Mouse (Mus musculus): ENCODE measurements at regions not wholly inside any gene's neighbourhood (a gene's known extent, or its start where the extent isn't known, plus 50 kb on each side); places are given as distances from the start of the nearest gene placed in this dataset.

GRCm38 (mm10) chr15:52836896-52837295 is 1047.8 kb upstream of the Gm7489 start:
- 65% methylated on average over 2 of the region's 2 CpGs for WGBS
- no peaks in the 10 kb centered on the region for H3K4me1 ChIP-seq (replicated peaks; ENCODE audit: control insufficient read depth, insufficient read depth, low read length)
- H3K27me3 ChIP-seq (replicated peaks; ENCODE audit: control insufficient read depth, insufficient read depth, low read length): no peaks in the 10 kb centered on the region
- H3K4me3 ChIP-seq (ENCODE audit: low read depth, low read length): no peak overlapping the region
- no peak overlapping the region for H3K4me2 ChIP-seq (replicated peaks; ENCODE audit: low read depth)
- H3K9ac ChIP-seq (ENCODE audit: low read depth, low read length): no peak overlapping the region
- H3K36me3 ChIP-seq (ENCODE audit: control insufficient read depth, insufficient read depth): no peaks in the 10 kb centered on the region
- H3K9me3 ChIP-seq (ENCODE audit: control insufficient read depth): no peaks in the 10 kb centered on the region
- no peak for ATAC-seq
- no peak overlapping the region for H3K27ac ChIP-seq (ENCODE audit: low read depth, low read length)
- no peak for TF ChIP-seq CTCF (IDR thresholded peaks at IDR 0.05; ENCODE audit: low read depth)

DNA sequence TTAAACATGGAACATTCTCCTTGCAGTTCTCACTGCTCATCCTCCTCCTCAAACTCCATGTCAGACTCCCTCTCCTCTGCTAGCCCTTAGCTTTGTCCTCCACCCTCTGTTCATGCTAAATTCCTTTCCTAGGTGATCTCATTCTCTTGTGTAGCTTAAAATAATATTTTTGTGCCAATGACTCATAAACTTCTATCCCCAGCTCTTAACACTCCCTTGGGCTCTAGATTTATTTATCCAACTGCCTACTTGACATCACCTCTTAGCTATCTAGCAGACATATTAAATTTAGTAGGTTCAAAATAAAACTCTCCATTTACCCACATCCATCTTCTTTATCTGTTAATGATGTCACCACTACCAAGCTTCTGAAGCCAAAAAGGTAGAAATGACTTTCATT is 1036.6 kb upstream of the Gm7489 start:
- H3K4me2 ChIP-seq (replicated peaks; ENCODE audit: low read depth): no peak overlapping the region
- no peak overlapping the region for H3K4me3 ChIP-seq (ENCODE audit: low read depth, low read length)
- no peak overlapping the region for H3K27ac ChIP-seq (ENCODE audit: low read depth, low read length)
- no peak for ATAC-seq
- no peaks in the 10 kb centered on the region for H3K36me3 ChIP-seq (ENCODE audit: control insufficient read depth, insufficient read depth)
- H3K9ac ChIP-seq (ENCODE audit: low read depth, low read length): no peak overlapping the region
- no peaks in the 10 kb centered on the region for H3K4me1 ChIP-seq (replicated peaks; ENCODE audit: control insufficient read depth, insufficient read depth, low read length)
- no peaks in the 10 kb centered on the region for H3K27me3 ChIP-seq (replicated peaks; ENCODE audit: control insufficient read depth, insufficient read depth, low read length)
- no peaks in the 10 kb centered on the region for H3K9me3 ChIP-seq (ENCODE audit: control insufficient read depth)
- TF ChIP-seq CTCF (IDR thresholded peaks at IDR 0.05; ENCODE audit: low read depth): no peak

DNA sequence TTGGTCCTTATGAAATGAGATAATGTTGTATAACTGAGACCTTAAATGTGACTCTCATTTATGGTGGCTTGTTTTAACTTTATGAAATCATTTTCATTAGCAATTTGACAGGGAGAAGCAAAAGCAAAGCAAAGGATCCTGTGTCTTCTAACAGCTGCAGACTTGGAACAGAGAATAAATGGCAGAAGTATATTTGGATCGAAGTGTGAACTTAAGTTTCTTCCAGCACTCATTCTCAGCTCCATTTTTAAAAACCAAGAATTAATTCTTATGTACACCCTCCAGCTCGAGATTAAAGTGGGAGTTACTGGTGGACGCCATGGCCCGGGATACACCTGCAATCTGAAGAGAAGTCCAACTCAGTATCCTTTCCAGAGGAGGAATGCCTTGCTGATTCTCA is 1026.0 kb upstream of the Gm7489 start:
- Histone ChIP-seq H3K9ac (ENCODE audit: low read depth, low read length) (no peak overlapping the region), H3K9me3 (ENCODE audit: control insufficient read depth) (no peaks in the 10 kb centered on the region), H3K4me3 (ENCODE audit: low read depth, low read length) (no peak overlapping the region), H3K4me2 (replicated peaks; ENCODE audit: low read depth) (no peak overlapping the region), H3K36me3 (ENCODE audit: control insufficient read depth, insufficient read depth) (no peaks in the 10 kb centered on the region), H3K27me3 (replicated peaks; ENCODE audit: control insufficient read depth, insufficient read depth, low read length) (no peaks in the 10 kb centered on the region), H3K27ac (ENCODE audit: low read depth, low read length) (no peak overlapping the region), H3K4me1 (replicated peaks; ENCODE audit: control insufficient read depth, insufficient read depth, low read length) (no peaks in the 10 kb centered on the region)
- ATAC-seq: no peak
- WGBS: 76% methylated on average over 4 of the region's 4 CpGs
- no peak for TF ChIP-seq CTCF (IDR thresholded peaks at IDR 0.05; ENCODE audit: low read depth)

DNA sequence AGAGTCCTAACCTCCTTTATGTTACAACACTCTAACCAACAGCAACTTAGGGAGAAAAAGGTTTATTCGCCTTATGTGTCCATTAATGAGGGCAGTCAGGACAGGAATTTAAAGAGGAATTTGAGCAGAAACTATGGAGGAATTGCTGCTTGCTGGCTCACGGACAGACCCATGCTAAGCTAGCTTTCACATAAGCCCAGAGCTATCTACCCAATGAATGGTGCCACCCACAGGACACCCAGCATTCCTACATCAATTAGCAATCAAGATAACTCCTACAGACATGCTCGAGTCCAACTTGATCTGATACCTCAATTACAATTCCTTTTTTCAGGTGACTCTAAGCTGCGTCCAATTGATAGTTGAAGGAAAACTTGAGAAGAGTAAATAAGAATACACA is 1021.2 kb upstream of the Gm7489 start:
- Histone ChIP-seq H3K27me3 (replicated peaks; ENCODE audit: control insufficient read depth, insufficient read depth, low read length) (no peaks in the 10 kb centered on the region), H3K4me3 (ENCODE audit: low read depth, low read length) (no peak overlapping the region), H3K9me3 (ENCODE audit: control insufficient read depth) (no peaks in the 10 kb centered on the region), H3K36me3 (ENCODE audit: control insufficient read depth, insufficient read depth) (no peaks in the 10 kb centered on the region), H3K4me2 (replicated peaks; ENCODE audit: low read depth) (no peak overlapping the region), H3K4me1 (replicated peaks; ENCODE audit: control insufficient read depth, insufficient read depth, low read length) (no peaks in the 10 kb centered on the region), H3K27ac (ENCODE audit: low read depth, low read length) (no peak overlapping the region), H3K9ac (ENCODE audit: low read depth, low read length) (no peak overlapping the region)
- no peak for ATAC-seq
- WGBS: 83% methylated on average over 4 of the region's 4 CpGs
- TF ChIP-seq CTCF (IDR thresholded peaks at IDR 0.05; ENCODE audit: low read depth): peak; percentile 20; the same call in 1 of the 2 replicates

GRCm38 (mm10) chr15:52892244-52892950 is 992.3 kb upstream of the Gm7489 start:
- Histone ChIP-seq H3K4me2 (replicated peaks; ENCODE audit: low read depth) (no peak overlapping the region), H3K9me3 (ENCODE audit: control insufficient read depth) (no peaks in the 10 kb centered on the region), H3K9ac (ENCODE audit: low read depth, low read length) (no peak overlapping the region), H3K27ac (ENCODE audit: low read depth, low read length) (no peak overlapping the region), H3K4me3 (ENCODE audit: low read depth, low read length) (no peak overlapping the region), H3K4me1 (replicated peaks; ENCODE audit: control insufficient read depth, insufficient read depth, low read length) (no peaks in the 10 kb centered on the region), H3K27me3 (replicated peaks; ENCODE audit: control insufficient read depth, insufficient read depth, low read length) (no peaks in the 10 kb centered on the region), H3K36me3 (ENCODE audit: control insufficient read depth, insufficient read depth) (no peaks in the 10 kb centered on the region)
- no peak for TF ChIP-seq CTCF (IDR thresholded peaks at IDR 0.05; ENCODE audit: low read depth)
- 66% methylated on average over 9 of the region's 9 CpGs for WGBS
- ATAC-seq: no peak

- Histone ChIP-seq H3K9ac (ENCODE audit: low read depth, low read length) (no peak overlapping the region), H3K4me1 (replicated peaks; ENCODE audit: control insufficient read depth, insufficient read depth, low read length) (no peaks in the 10 kb centered on the region), H3K27ac (ENCODE audit: low read depth, low read length) (no peak overlapping the region), H3K4me3 (ENCODE audit: low read depth, low read length) (no peak overlapping the region), H3K36me3 (ENCODE audit: control insufficient read depth, insufficient read depth) (no peaks in the 10 kb centered on the region), H3K4me2 (replicated peaks; ENCODE audit: low read depth) (no peak overlapping the region), H3K9me3 (ENCODE audit: control insufficient read depth) (no peaks in the 10 kb centered on the region), H3K27me3 (replicated peaks; ENCODE audit: control insufficient read depth, insufficient read depth, low read length) (no peaks in the 10 kb centered on the region)
- 50% methylated on average over 1 of the region's 1 CpGs for WGBS
- no peak for ATAC-seq
- TF ChIP-seq CTCF (IDR thresholded peaks at IDR 0.05; ENCODE audit: low read depth): no peak
These were observed 986.6 kb upstream of the Gm7489 start for GRCm38 (mm10) chr15:52898107-52898506.

DNA sequence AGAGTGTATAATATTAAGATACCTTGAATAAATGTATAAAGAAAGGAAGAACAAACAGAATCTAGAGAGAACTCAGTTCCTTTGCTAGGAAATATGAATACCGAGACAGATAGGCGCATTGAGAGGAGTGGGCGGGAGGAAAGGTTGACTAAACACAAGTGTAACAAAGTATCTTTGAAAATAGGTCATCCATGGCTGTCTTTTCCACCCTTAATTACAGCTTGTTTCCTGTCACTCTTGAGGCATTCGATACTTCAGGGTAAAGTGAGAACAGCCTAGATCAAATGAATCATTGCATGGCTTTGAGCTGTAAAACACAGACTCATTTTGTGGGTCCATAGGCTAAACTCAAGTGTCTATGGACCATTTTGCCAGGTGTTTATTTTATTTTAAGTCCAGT is 985.3 kb upstream of the Gm7489 start:
- H3K4me3 ChIP-seq (ENCODE audit: low read depth, low read length): no peak overlapping the region
- H3K27me3 ChIP-seq (replicated peaks; ENCODE audit: control insufficient read depth, insufficient read depth, low read length): no peaks in the 10 kb centered on the region
- WGBS: 90% methylated on average over 4 of the region's 4 CpGs
- H3K9ac ChIP-seq (ENCODE audit: low read depth, low read length): no peak overlapping the region
- H3K4me2 ChIP-seq (replicated peaks; ENCODE audit: low read depth): no peak overlapping the region
- H3K4me1 ChIP-seq (replicated peaks; ENCODE audit: control insufficient read depth, insufficient read depth, low read length): no peaks in the 10 kb centered on the region
- no peak for ATAC-seq
- no peaks in the 10 kb centered on the region for H3K36me3 ChIP-seq (ENCODE audit: control insufficient read depth, insufficient read depth)
- H3K27ac ChIP-seq (ENCODE audit: low read depth, low read length): no peak overlapping the region
- no peak for TF ChIP-seq CTCF (IDR thresholded peaks at IDR 0.05; ENCODE audit: low read depth)
- H3K9me3 ChIP-seq (ENCODE audit: control insufficient read depth): no peaks in the 10 kb centered on the region

All from intestine, postnatal 0 days (tissue).